Mouse (Mus musculus): ENCODE measurements at regions not wholly inside any gene's neighbourhood (a gene's known extent, or its start where the extent isn't known, plus 50 kb on each side); places are given as distances from the start of the nearest gene placed in this dataset.

- ATAC-seq (replicated peaks in 1 of 2; ENCODE audit: insufficient read depth in 1 of 2, low FRiP score in 2 of 2, low TSS enrichment in 1 of 2, low read depth in 1 of 2, poor library complexity in 2 of 2, severe bottlenecking in 2 of 2) = no peak
Observed at GRCm38 (mm10) chr9:97162465-97162864, 51.5 kb upstream of the Slc25a36 start.
